Mouse (Mus musculus) kidney, adult 11 months (tissue): ENCODE data around the gene Coq8b.

Experiments used
- DNase-seq: peaks from one replicate; pipeline ENCODE4 v3.0.0; 2022

Coq8b gene

GRCm38 (mm10) chr7:27232781-27233281, at the start of gene Coq8b:
Coq8b (plus strand) TSS chr7:27233023.
- peak; percentile 96 for DNase-seq

GRCm38 (mm10) chr7:27184964-27185363, 47.9 kb upstream of the Coq8b start:
- DNase-seq, result no peak

- peak; percentile 50 for DNase-seq
Observed at GRCm38 (mm10) chr7:27185986-27186385, 46.8 kb upstream of the Coq8b start.

GRCm38 (mm10) chr7:27189271-27189931, 43.4 kb upstream of the Coq8b start:
- no peak for DNase-seq

- no peak for DNase-seq
Observed at GRCm38 (mm10) chr7:27192434-27192833, 40.4 kb upstream of the Coq8b start.

GRCm38 (mm10) chr7:27193731-27194130, 39.1 kb upstream of the Coq8b start:
- no peak for DNase-seq

GRCm38 (mm10) chr7:27195681-27196611, 36.9 kb upstream of the Coq8b start, which contains the start of the genes BC024978 and Snrpa:
BC024978 (plus strand) TSS chr7:27195781.
Snrpa (minus strand) TSS chr7:27196271.
- DNase-seq, result peak; percentile 100

GRCm38 (mm10) chr7:27197136-27197535, 35.7 kb upstream of the Coq8b start:
- no peak for DNase-seq

GRCm38 (mm10) chr7:27197634-27198033, 35.2 kb upstream of the Coq8b start:
- no peak for DNase-seq

- no peak for DNase-seq
Observed at GRCm38 (mm10) chr7:27198355-27198754, 34.5 kb upstream of the Coq8b start.

GRCm38 (mm10) chr7:27198779-27199178, 34.0 kb upstream of the Coq8b start:
- DNase-seq, result no peak

- no peak for DNase-seq
Observed at GRCm38 (mm10) chr7:27203730-27204449, 28.9 kb upstream of the Coq8b start.

- no peak for DNase-seq
Observed at GRCm38 (mm10) chr7:27212626-27213025, 20.2 kb upstream of the Coq8b start.

- DNase-seq, result no peak
Observed at GRCm38 (mm10) chr7:27218586-27218985, 14.2 kb upstream of the Coq8b start.

GRCm38 (mm10) chr7:27219937-27220336, 12.9 kb upstream of the Coq8b start:
- DNase-seq, result no peak

GRCm38 (mm10) chr7:27221939-27222338, 10.9 kb upstream of the Coq8b start:
- no peak for DNase-seq

- no peak for DNase-seq
Observed at GRCm38 (mm10) chr7:27222538-27222937, 10.3 kb upstream of the Coq8b start.

GRCm38 (mm10) chr7:27224877-27225575, 7.8 kb upstream of the Coq8b start:
- DNase-seq, result no peak

- DNase-seq, result no peak
Observed at GRCm38 (mm10) chr7:27227276-27227675, 5.5 kb upstream of the Coq8b start.

- no peak for DNase-seq
Observed at GRCm38 (mm10) chr7:27227676-27228075, 5.1 kb upstream of the Coq8b start.

GRCm38 (mm10) chr7:27228281-27228821, 4.5 kb upstream of the Coq8b start, which contains the start of gene Itpkc:
Itpkc (minus strand) TSS chr7:27228661.
- DNase-seq, result peak; percentile 91

GRCm38 (mm10) chr7:27228865-27229264, 4.0 kb upstream of the Coq8b start:
- DNase-seq, result no peak
